Mouse (Mus musculus) neural tube, embryonic 13.5 days (tissue): ENCODE measurements around the gene Tcl1b3. TPM values are rescaled to one million over a fixed set of nuclear protein-coding genes. Genes with fewer than 3 reads are reported as not detected.

ENCODE experiments used
- polyA plus RNA-seq: library from polyadenylated mRNA; unstranded; fragments of >200 nt; fragmentation: Nextera tagmentation; extraction: Ambion mirVana; gene quantifications from 2 replicates; pipeline ENCODE4 v1.2.1, GENCODE M21; 2015

Tcl1b3 gene
- polyA plus RNA-seq, 1 experiment from 2014 or later = not detected

Other genes with a start within 250 kb of the Tcl1b3 start
- 0.28 and 0.32 TPM in 2 replicates for gene Syne3, start 181.2 kb upstream of the Tcl1b3 start, polyA plus RNA-seq
- gene Glrx5, start 158.4 kb upstream of the Tcl1b3 start, polyA plus RNA-seq = 151 and 167 TPM in 2 replicates
- not detected in 2 replicates for gene Tcl1b2, start 45.0 kb upstream of the Tcl1b3 start, polyA plus RNA-seq
- not detected in 2 replicates for gene Tcl1b1, start 31.4 kb upstream of the Tcl1b3 start, polyA plus RNA-seq
- gene Tcl1b5, start 14.7 kb upstream of the Tcl1b3 start, polyA plus RNA-seq = not detected in 2 replicates
- gene Tcl1b4, start 10.9 kb downstream of the Tcl1b3 start, polyA plus RNA-seq = not detected in 2 replicates
- not detected in 2 replicates for gene Tcl1, start 31.8 kb downstream of the Tcl1b3 start, polyA plus RNA-seq
- gene Tunar, start 142.8 kb downstream of the Tcl1b3 start, polyA plus RNA-seq = 10.0 TPM in 2 replicates